Mouse (Mus musculus) lung, postnatal 0 days (tissue): Measurements from ENCODE around the gene Fancd2. TPM values are rescaled to one million over a fixed set of nuclear protein-coding genes. Genes with fewer than 3 reads are reported as not detected.

Experiments
- ATAC-seq: fragments of 200-750 bp; cut with Nextera tagmentation; 2 replicates; pipeline ENCODE4 v1.8.0; 2017; ENCODE audit warnings: moderate library complexity
- DNase-seq: peaks from one replicate; pipeline ENCODE4 v3.0.0-alpha.2; 2016; ENCODE audit warnings: low spot score
- H3K27ac ChIP-seq: fragments of 300-500 bp; sonication (generic); 2 replicates; pipeline ENCODE4 v1.5.1; 2014; ENCODE audit warnings: antibody characterized with exemption, mild to moderate bottlenecking, low read length, mixed read lengths
- H3K27me3 ChIP-seq: fragments of 300-500 bp; sonication (generic); replicated peaks from 2 replicates; pipeline ENCODE4 v1.6.1; 2014; ENCODE audit warnings: low read length, mixed read lengths; ENCODE audit not compliant: insufficient read depth
- H3K36me3 ChIP-seq: fragments of 300-500 bp; sonication (generic); 2 replicates; pipeline ENCODE4 v1.6.1; 2014; ENCODE audit warnings: low read length, mixed read lengths; ENCODE audit not compliant: insufficient read depth
- H3K4me1 ChIP-seq: fragments of 300-500 bp; sonication (generic); 2 replicates; pipeline ENCODE4 v1.6.1; 2014; ENCODE audit warnings: antibody characterized with exemption, low read depth, low read length, mixed read lengths; ENCODE audit not compliant: insufficient read depth
- H3K4me2 ChIP-seq: fragments of 300-500 bp; sonication (generic); replicated peaks from 2 replicates; pipeline ENCODE4 v1.6.1; 2014; ENCODE audit warnings: low read depth, mild to moderate bottlenecking, low read length, moderate library complexity, mixed read lengths
- H3K4me3 ChIP-seq: fragments of 300-500 bp; sonication (generic); 2 replicates; pipeline ENCODE4 v1.5.1; 2014; ENCODE audit warnings: low read depth, low read length
- H3K9ac ChIP-seq: fragments of 300-500 bp; sonication (generic); replicated peaks from 2 replicates; pipeline ENCODE4 v1.6.1; 2014; ENCODE audit warnings: low read depth, mild to moderate bottlenecking
- H3K9me3 ChIP-seq: fragments of 300-500 bp; sonication (generic); 2 replicates; pipeline ENCODE4 v1.6.1; 2016; ENCODE audit warnings: low read length, mixed read lengths
- CTCF ChIP-seq: IDR thresholded peaks from 2 replicates; pipeline ENCODE4 v1.5.1; 2016; ENCODE audit warnings: antibody characterized with exemption, mild to moderate bottlenecking
- EP300 ChIP-seq: IDR thresholded peaks from 2 replicates; pipeline ENCODE4 v1.6.1; 2016; ENCODE audit warnings: antibody characterized with exemption, mild to moderate bottlenecking, control low read depth
- whole genome bisulfite sequencing: fragments of 180-500 bp; shearing (Covaris S2); extraction: QIAGEN DNeasy Blood & Tissue Kit; methylation state at CpG from one replicate; pipeline ENCODE4 v1.1.7; 2014; 5-methylcytosine and 5-hydroxymethylcytosine counted together
- polyA plus RNA-seq: library from polyadenylated mRNA; unstranded; fragments of >200 nt; fragmentation: Nextera tagmentation; extraction: Ambion mirVana; gene quantifications from 2 replicates; pipeline ENCODE4 v1.2.1, GENCODE M21; 2015

Gene Fancd2
- polyA plus RNA-seq, 1 experiment from 2014 or later: 0.53 TPM

GRCm38 (mm10) chr6:113489410-113489809 lies 42.1 kb upstream of the Fancd2 start:
- TF ChIP-seq CTCF: no peak
- no peak for TF ChIP-seq EP300
- ATAC-seq: no peak

GRCm38 (mm10) chr6:113492101-113492864 lies 39.2 kb upstream of the Fancd2 start:
- ATAC-seq (no peak), DNase-seq (no peak)
- H3K4me2 ChIP-seq: no peak overlapping the region
- no peaks in the 10 kb centered on the region for H3K4me1 ChIP-seq
- no peak overlapping the region for H3K27ac ChIP-seq
- H3K4me3 ChIP-seq: no peak overlapping the region
- H3K36me3 ChIP-seq: peaks cover 4% of the 10 kb centered on the region; the same call in 1 of the 2 replicates
- TF ChIP-seq EP300 (no peak), CTCF (no peak)
- no peaks in the 10 kb centered on the region for H3K9me3 ChIP-seq
- no peak overlapping the region for H3K9ac ChIP-seq
- WGBS: 73% methylated on average over 24 of the region's 24 CpGs
- H3K27me3 ChIP-seq: no peaks in the 10 kb centered on the region

More at GRCm38 (mm10) chr6:113489410-113489809, 42.1 kb upstream of the Fancd2 start:
- Histone ChIP-seq H3K27me3 (no peaks in the 10 kb centered on the region), H3K4me2 (no peak overlapping the region), H3K9me3 (no peaks in the 10 kb centered on the region), H3K4me3 (no peak overlapping the region), H3K9ac (no peak overlapping the region), H3K36me3 (peaks cover 4% of the 10 kb centered on the region; the same call in 1 of the 2 replicates), H3K4me1 (no peaks in the 10 kb centered on the region), H3K27ac (no peak overlapping the region)
- no peak for DNase-seq
- WGBS: 94% methylated on average over 14 of the region's 14 CpGs

- no peaks in the 10 kb centered on the region for H3K9me3 ChIP-seq
- DNase-seq (peak; percentile 85), ATAC-seq (peak; percentile 92)
- H3K4me2 ChIP-seq: peak overlapping the region; percentile 57
- TF ChIP-seq EP300 (no peak), CTCF (peak; percentile 80)
- 0 out of 2 replicates have a peak overlapping the region, but pooled peaks have one; percentile 3 for H3K9ac ChIP-seq
- H3K4me1 ChIP-seq: no peaks in the 10 kb centered on the region
- 2% methylated on average over 48 of the region's 54 CpGs for WGBS
- no peaks in the 10 kb centered on the region for H3K27me3 ChIP-seq
- H3K4me3 ChIP-seq: peak overlapping the region; percentile 38
- peaks cover 4% of the 10 kb centered on the region; the same call in 1 of the 2 replicates for H3K36me3 ChIP-seq
- H3K27ac ChIP-seq: no peak overlapping the region; the same call in 1 of the 2 replicates
These were observed 37.2 kb upstream of the Fancd2 start for GRCm38 (mm10) chr6:113494258-113494788.

- H3K27me3 ChIP-seq: no peaks in the 10 kb centered on the region
- TF ChIP-seq CTCF (no peak), EP300 (no peak)
- DNase-seq (no peak), ATAC-seq (no peak)
- peaks cover 4% of the 10 kb centered on the region; the same call in 1 of the 2 replicates for H3K36me3 ChIP-seq
- H3K4me1 ChIP-seq: no peaks in the 10 kb centered on the region
- H3K9ac ChIP-seq: no peak overlapping the region
- 34% methylated on average over 26 of the region's 28 CpGs for WGBS
- H3K4me3 ChIP-seq: peak overlapping the region; percentile 38
- H3K27ac ChIP-seq: no peak overlapping the region
- no peaks in the 10 kb centered on the region for H3K9me3 ChIP-seq
- peak overlapping the region; percentile 57 for H3K4me2 ChIP-seq
These were observed 36.3 kb upstream of the Fancd2 start for GRCm38 (mm10) chr6:113495071-113495675.

- Histone ChIP-seq H3K36me3 (no peaks in the 10 kb centered on the region), H3K4me1 (no peaks in the 10 kb centered on the region), H3K27me3 (0 out of 2 replicates have a peak, but pooled peaks cover 7% of the 10 kb centered on the region), H3K4me3 (no peak overlapping the region), H3K9me3 (no peaks in the 10 kb centered on the region), H3K9ac (no peak overlapping the region), H3K4me2 (no peak overlapping the region), H3K27ac (no peak overlapping the region)
- WGBS: 70% methylated on average over 6 of the region's 6 CpGs
- no peak for ATAC-seq
- DNase-seq: no peak
- no peak for TF ChIP-seq CTCF
- no peak for TF ChIP-seq EP300
These were observed 32.1 kb upstream of the Fancd2 start for GRCm38 (mm10) chr6:113499346-113499745.

GRCm38 (mm10) chr6:113501388-113502084 lies 29.9 kb upstream of the Fancd2 start, which contains the start of gene Prrt3:
Gene Prrt3, minus strand, starts transcription at chr6:113501931.
- DNase-seq (no peak), ATAC-seq (no peak)
- H3K9ac ChIP-seq: no peak within 1 kb of the TSS
- TF ChIP-seq CTCF (no peak), EP300 (no peak)
- no peaks in the 10 kb centered on the region for H3K4me1 ChIP-seq
- no peak within 1 kb of the TSS for H3K27ac ChIP-seq
- H3K27me3 ChIP-seq: 0 out of 2 replicates have a peak, but pooled peaks cover 7% of the 10 kb centered on the region
- no peaks in the 10 kb centered on the region for H3K9me3 ChIP-seq
- WGBS: 5% methylated on average over 23 of the region's 32 CpGs
- H3K4me2 ChIP-seq: no peak within 1 kb of the TSS
- H3K36me3 ChIP-seq: no peaks in the 10 kb centered on the region
- no peak within 1 kb of the TSS for H3K4me3 ChIP-seq
